Mouse (Mus musculus): ENCODE measurements at regions not wholly inside any gene's neighbourhood (a gene's known extent, or its start where the extent isn't known, plus 50 kb on each side); places are given as distances from the start of the nearest gene placed in this dataset.
"Not testable (repeated sequence)": the region's sequence is repeated elsewhere in the genome, so short reads cannot be mapped to it uniquely, and the experiment has no call there.

- not testable (repeated sequence) for H3K4me3 ChIP-seq (ENCODE audit: inconsistent target)
- 53% methylated on average over 3 of the region's 3 CpGs for WGBS (ENCODE audit: missing documents)
Measured at GRCm38 (mm10) chr16:20910864-20911263, 176.6 kb upstream of the Thpo start.

GRCm38 (mm10) chr16:20908467-20909351 is 174.4 kb upstream of the Thpo start:
- H3K4me3 ChIP-seq (ENCODE audit: inconsistent target); H3K36me3 ChIP-seq (ENCODE audit: inconsistent target); H3K27ac ChIP-seq; H3K79me2 ChIP-seq (ENCODE audit: inconsistent target): not testable (repeated sequence)
- WGBS (ENCODE audit: missing documents), result 46% methylated on average over 15 of the region's 18 CpGs

More at GRCm38 (mm10) chr16:20910864-20911263, 176.6 kb upstream of the Thpo start:
- H3K36me3 ChIP-seq (ENCODE audit: inconsistent target); H3K27ac ChIP-seq; H3K79me2 ChIP-seq (ENCODE audit: inconsistent target): not testable (repeated sequence)

- Histone ChIP-seq H3K27ac (no peak overlapping the region), H3K36me3 (ENCODE audit: inconsistent target) (no peaks in the 10 kb centered on the region), H3K79me2 (ENCODE audit: inconsistent target) (no peaks in the 10 kb centered on the region), H3K4me3 (ENCODE audit: inconsistent target) (no peak overlapping the region)
- 57% methylated on average over 2 of the region's 2 CpGs for WGBS (ENCODE audit: missing documents)
Measured at GRCm38 (mm10) chr16:20895734-20896133, 161.4 kb upstream of the Thpo start.

GRCm38 (mm10) chr16:20871726-20872125 is 137.4 kb upstream of the Thpo start:
- H3K79me2 ChIP-seq (ENCODE audit: inconsistent target), result no peaks in the 10 kb centered on the region
- WGBS (ENCODE audit: missing documents), result 69% methylated on average over 1 of the region's 1 CpGs
- H3K4me3 ChIP-seq (ENCODE audit: inconsistent target), result no peak overlapping the region
- H3K27ac ChIP-seq, result no peak overlapping the region
- H3K36me3 ChIP-seq (ENCODE audit: inconsistent target), result no peaks in the 10 kb centered on the region

- no peak overlapping the region for H3K4me3 ChIP-seq (ENCODE audit: inconsistent target)
- no peaks in the 10 kb centered on the region for H3K36me3 ChIP-seq (ENCODE audit: inconsistent target)
- H3K27ac ChIP-seq, result no peak overlapping the region
- 88% methylated on average over 1 of the region's 1 CpGs for WGBS (ENCODE audit: missing documents)
- H3K79me2 ChIP-seq (ENCODE audit: inconsistent target), result no peaks in the 10 kb centered on the region
Measured at GRCm38 (mm10) chr16:20866771-20867170, 132.5 kb upstream of the Thpo start.

GRCm38 (mm10) chr16:20861256-20861655 is 126.9 kb upstream of the Thpo start:
- 91% methylated on average over 4 of the region's 4 CpGs for WGBS (ENCODE audit: missing documents)
- Histone ChIP-seq H3K4me3 (ENCODE audit: inconsistent target) (no peak overlapping the region), H3K36me3 (ENCODE audit: inconsistent target) (no peaks in the 10 kb centered on the region), H3K79me2 (ENCODE audit: inconsistent target) (no peaks in the 10 kb centered on the region), H3K27ac (no peak overlapping the region)

- H3K36me3 ChIP-seq (ENCODE audit: inconsistent target); H3K4me3 ChIP-seq (ENCODE audit: inconsistent target); H3K27ac ChIP-seq; H3K79me2 ChIP-seq (ENCODE audit: inconsistent target): not testable (repeated sequence)
- WGBS (ENCODE audit: missing documents), result 79% methylated on average over 3 of the region's 3 CpGs
Measured at GRCm38 (mm10) chr16:20860606-20861005, 126.3 kb upstream of the Thpo start.

GRCm38 (mm10) chr16:20854696-20855213 is 120.4 kb upstream of the Thpo start:
- no peak overlapping the region for H3K27ac ChIP-seq
- H3K79me2 ChIP-seq (ENCODE audit: inconsistent target), result no peaks in the 10 kb centered on the region
- 89% methylated on average over 1 of the region's 1 CpGs for WGBS (ENCODE audit: missing documents)
- H3K4me3 ChIP-seq (ENCODE audit: inconsistent target), result no peak overlapping the region
- no peaks in the 10 kb centered on the region for H3K36me3 ChIP-seq (ENCODE audit: inconsistent target)

- no peak overlapping the region for H3K4me3 ChIP-seq (ENCODE audit: inconsistent target)
- H3K27ac ChIP-seq, result no peak overlapping the region
- H3K36me3 ChIP-seq (ENCODE audit: inconsistent target), result no peaks in the 10 kb centered on the region
- no peaks in the 10 kb centered on the region for H3K79me2 ChIP-seq (ENCODE audit: inconsistent target)
- WGBS (ENCODE audit: missing documents), result 64% methylated on average over 2 of the region's 2 CpGs
Measured at GRCm38 (mm10) chr16:20838151-20838550, 103.8 kb upstream of the Thpo start.

GRCm38 (mm10) chr16:20836866-20837265 is 102.6 kb upstream of the Thpo start:
- no peaks in the 10 kb centered on the region for H3K79me2 ChIP-seq (ENCODE audit: inconsistent target)
- 79% methylated on average over 5 of the region's 5 CpGs for WGBS (ENCODE audit: missing documents)
- H3K27ac ChIP-seq, result no peak overlapping the region
- H3K36me3 ChIP-seq (ENCODE audit: inconsistent target), result no peaks in the 10 kb centered on the region
- no peak overlapping the region for H3K4me3 ChIP-seq (ENCODE audit: inconsistent target)

- WGBS (ENCODE audit: missing documents), result 93% methylated on average over 10 of the region's 10 CpGs
- H3K36me3 ChIP-seq (ENCODE audit: inconsistent target); H3K4me3 ChIP-seq (ENCODE audit: inconsistent target); H3K79me2 ChIP-seq (ENCODE audit: inconsistent target); H3K27ac ChIP-seq: not testable (repeated sequence)
Measured at GRCm38 (mm10) chr16:20833838-20834237, 99.5 kb upstream of the Thpo start.

GRCm38 (mm10) chr16:20833301-20833700 is 99.0 kb upstream of the Thpo start:
- Histone ChIP-seq H3K4me3 (ENCODE audit: inconsistent target) (no peak overlapping the region), H3K79me2 (ENCODE audit: inconsistent target) (no peaks in the 10 kb centered on the region), H3K27ac (no peak overlapping the region), H3K36me3 (ENCODE audit: inconsistent target) (no peaks in the 10 kb centered on the region)
- 91% methylated on average over 8 of the region's 8 CpGs for WGBS (ENCODE audit: missing documents)

GRCm38 (mm10) chr16:20829732-20830435 is 95.6 kb upstream of the Thpo start:
- no peaks in the 10 kb centered on the region for H3K36me3 ChIP-seq (ENCODE audit: inconsistent target)
- no peak overlapping the region for H3K27ac ChIP-seq
- WGBS (ENCODE audit: missing documents), result 68% methylated on average over 6 of the region's 6 CpGs
- H3K4me3 ChIP-seq (ENCODE audit: inconsistent target), result no peak overlapping the region
- no peaks in the 10 kb centered on the region for H3K79me2 ChIP-seq (ENCODE audit: inconsistent target)

- H3K4me3 ChIP-seq (ENCODE audit: inconsistent target), result no peak overlapping the region
- 52% methylated on average over 5 of the region's 5 CpGs for WGBS (ENCODE audit: missing documents)
- H3K79me2 ChIP-seq (ENCODE audit: inconsistent target), result no peaks in the 10 kb centered on the region
- H3K36me3 ChIP-seq (ENCODE audit: inconsistent target), result no peaks in the 10 kb centered on the region
- H3K27ac ChIP-seq, result no peak overlapping the region
Measured at GRCm38 (mm10) chr16:20828996-20829731, 94.9 kb upstream of the Thpo start.

Measured in macrophage (primary cell).